Mouse (Mus musculus) cortical plate, adult 2 months (tissue): ENCODE measurements at regions not wholly inside any gene's neighbourhood (a gene's known extent, or its start where the extent isn't known, plus 50 kb on each side); places are given as distances from the start of the nearest gene placed in this dataset.

Experiments used
- CTCF ChIP-seq: fragments of 200-500 bp; IDR thresholded peaks from 2 replicates; pipeline ENCODE4 v1.5.1; 2011; ENCODE audit warnings: mild to moderate bottlenecking, control low read depth, low read length; ENCODE audit not compliant: insufficient read depth; ENCODE audit errors: extremely low read depth
- POLR2A ChIP-seq: fragments of 200-500 bp; IDR thresholded peaks from 2 replicates; pipeline ENCODE4 v1.6.1; 2011; ENCODE audit warnings: mild to moderate bottlenecking, low read length, control low read depth; ENCODE audit not compliant: insufficient read depth; ENCODE audit errors: extremely low read depth

DNA sequence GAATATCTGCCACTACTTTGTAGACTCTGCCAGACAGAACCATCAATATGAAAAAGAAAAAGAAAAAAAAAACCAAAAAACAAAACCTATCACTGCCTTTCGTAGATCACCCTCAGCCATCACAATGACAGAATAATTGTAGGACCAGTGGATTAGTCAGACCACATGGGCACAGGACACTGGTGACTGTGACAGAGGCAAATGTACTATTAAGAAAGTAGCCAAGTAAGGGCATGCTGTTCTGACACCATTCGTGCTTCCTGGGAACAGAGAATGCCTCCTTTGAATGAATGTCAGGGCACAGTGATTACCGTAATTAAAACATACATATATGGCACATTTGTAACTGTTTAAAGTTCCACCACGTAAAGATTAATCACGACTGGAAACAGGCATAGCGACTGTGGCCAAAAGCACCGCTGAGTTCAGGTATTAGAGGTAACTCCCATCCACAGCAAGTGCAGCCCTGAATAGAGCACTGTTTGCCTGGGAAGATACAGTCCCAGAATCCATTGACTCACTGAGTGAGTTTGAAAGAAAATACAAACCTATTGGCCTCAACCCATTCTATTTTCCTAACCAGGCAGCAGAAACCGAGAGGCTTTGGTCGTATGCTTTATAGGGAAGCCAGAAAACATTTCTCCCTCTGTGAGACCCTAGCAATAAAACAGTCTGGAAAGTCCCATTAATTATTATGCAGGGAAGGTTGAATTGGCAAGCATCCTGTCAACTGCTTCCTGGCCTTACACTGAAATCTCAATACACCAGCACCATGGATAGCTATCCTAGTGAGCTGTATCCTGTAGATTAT is 312.2 kb upstream of the Itga1 start:
- TF ChIP-seq CTCF (no peak), POLR2A (no peak)
